Mouse (Mus musculus) adrenal gland, adult 8-10 months (tissue): Measurements from ENCODE around the gene Lrrc47. TPM values are rescaled to one million over a fixed set of nuclear protein-coding genes. Genes with fewer than 3 reads are reported as not detected.

Source experiments
- total RNA-seq, 4 experiments: library from RNA; stranded (reverse); gene quantifications; 2 replicates each; pipeline ENCODE4 v1.2.4; 2022

The Lrrc47 gene
- total RNA-seq, 4 experiments from 2014 or later = 61.2 to 79.9 (median 66.8) TPM

Other genes starting within 250 kb of the Lrrc47 start
- 10 to 100 TPM; 20.5 to 22.0 (median 21.2) TPM for gene A430005L14Rik, start 54.5 kb upstream of the Lrrc47 start, total RNA-seq
- 10 to 100 TPM in 1 of 4 experiments, 1 to 10 TPM in 3; 3.2 to 12.7 (median 8.0) TPM for gene Dffb, start 36.6 kb upstream of the Lrrc47 start, total RNA-seq
- 10 to 100 TPM; 25.5 to 33.1 (median 28.6) TPM for gene Cep104, start 36.5 kb upstream of the Lrrc47 start, total RNA-seq
- 10 to 100 TPM; 59.1 to 87.5 (median 78.5) TPM for gene Smim1, start 14.5 kb downstream of the Lrrc47 start, total RNA-seq
- not detected for gene Ccdc27, start 30.9 kb downstream of the Lrrc47 start, total RNA-seq
- under 1 TPM in 1 of 4 experiments, not detected in 3; 0.22 TPM for gene Trp73, start 128.5 kb downstream of the Lrrc47 start, total RNA-seq
- gene Wrap73, start 130.6 kb downstream of the Lrrc47 start, total RNA-seq = 10 to 100 TPM; 21.6 to 28.6 (median 22.8) TPM
- 100 to 1,000 TPM; 186 to 217 (median 196) TPM for gene Tprgl, start 148.9 kb downstream of the Lrrc47 start, total RNA-seq
- 1 to 10 TPM; 1.2 to 3.8 (median 2.9) TPM for gene Megf6, start 159.0 kb downstream of the Lrrc47 start, total RNA-seq